Mouse (Mus musculus) hindbrain, embryonic 12.5 days (tissue): ENCODE data around the gene Kdm5c. TPM values are rescaled to one million over a fixed set of nuclear protein-coding genes. Genes with fewer than 3 reads are reported as not detected.

ENCODE experiments used
- ATAC-seq: fragments of 200-750 bp; cut with Nextera tagmentation; 2 replicates; pipeline ENCODE4 v1.8.0; 2017; ENCODE audit warnings: moderate TSS enrichment; ENCODE audit not compliant: low FRiP score
- H3K27ac ChIP-seq: fragments of 300-500 bp; sonication (generic); 2 replicates; pipeline ENCODE4 v1.5.1; 2016; ENCODE audit warnings: mild to moderate bottlenecking
- H3K27me3 ChIP-seq: fragments of 300-500 bp; sonication (generic); 2 replicates; pipeline ENCODE4 v1.6.1; 2016; ENCODE audit warnings: mild to moderate bottlenecking
- H3K36me3 ChIP-seq: fragments of 300-500 bp; sonication (generic); 2 replicates; pipeline ENCODE4 v1.6.1; 2016; ENCODE audit warnings: mild to moderate bottlenecking
- H3K4me1 ChIP-seq: fragments of 300-500 bp; sonication (generic); 2 replicates; pipeline ENCODE4 v1.6.1; 2016
- H3K4me2 ChIP-seq: fragments of 300-500 bp; sonication (generic); replicated peaks from 2 replicates; pipeline ENCODE4 v1.6.1; 2016; ENCODE audit warnings: mild to moderate bottlenecking
- H3K4me3 ChIP-seq: fragments of 300-500 bp; sonication (generic); 2 replicates; pipeline ENCODE4 v1.5.1; 2016; ENCODE audit warnings: mild to moderate bottlenecking
- H3K9ac ChIP-seq: fragments of 300-500 bp; sonication (generic); 2 replicates; pipeline ENCODE4 v1.6.1; 2016; ENCODE audit warnings: mild to moderate bottlenecking, moderate library complexity
- H3K9me3 ChIP-seq: fragments of 300-500 bp; sonication (generic); replicated peaks from 2 replicates; pipeline ENCODE4 v1.6.1; 2016; ENCODE audit warnings: mild to moderate bottlenecking
- WGBS: fragments of 180-500 bp; shearing (Covaris S2); methylation state at CpG from one replicate; pipeline ENCODE4 v1.1.7; 2016; 5-methylcytosine and 5-hydroxymethylcytosine counted together
- polyA plus RNA-seq: library from polyadenylated mRNA; unstranded; fragments of >200 nt; fragmentation: Nextera tagmentation; extraction: Ambion mirVana; gene quantifications from 2 replicates; pipeline ENCODE4 v1.2.1, GENCODE M21; 2016

Gene Kdm5c
- polyA plus RNA-seq, 1 experiment from 2014 or later, result 58.3 TPM

- H3K9ac ChIP-seq, result no peak overlapping the region
- peaks cover 29% of the 10 kb centered on the region for H3K27me3 ChIP-seq
- no peaks in the 10 kb centered on the region for H3K36me3 ChIP-seq
- H3K4me1 ChIP-seq, result no peaks in the 10 kb centered on the region
- H3K9me3 ChIP-seq, result no peaks in the 10 kb centered on the region
- no peak overlapping the region for H3K27ac ChIP-seq
- ATAC-seq, result no peak
- 71% methylated on average over 2 of the region's 2 CpGs for WGBS
- H3K4me3 ChIP-seq, result no peak overlapping the region
- H3K4me2 ChIP-seq, result no peak overlapping the region
Observed at GRCm38 (mm10) chrX:152307942-152308341, 75.1 kb downstream of the Kdm5c start.

DNA sequence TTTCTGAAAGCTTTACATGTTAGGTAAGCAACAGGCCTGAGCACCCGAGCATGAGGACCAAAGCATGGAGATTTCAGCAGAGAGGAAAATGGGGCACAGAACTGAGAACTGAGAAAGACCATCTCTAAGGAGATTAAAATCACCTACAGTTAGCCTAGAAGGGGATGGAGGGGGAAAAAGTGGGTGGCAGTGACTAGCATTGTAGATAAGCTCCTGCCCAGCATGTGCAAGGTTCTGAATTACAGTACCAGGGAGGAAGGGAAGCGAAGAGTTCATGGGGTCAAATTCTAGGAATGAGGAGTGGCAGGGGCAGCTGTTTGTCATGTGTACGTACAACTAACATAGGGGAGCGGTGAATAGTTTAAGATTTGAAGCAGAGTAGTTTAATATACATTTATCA, 87.7 kb downstream of the Kdm5c start:
- no peaks in the 10 kb centered on the region for H3K4me1 ChIP-seq
- WGBS, result 83% methylated on average over 4 of the region's 4 CpGs
- no peak for ATAC-seq
- H3K4me3 ChIP-seq, result no peak overlapping the region
- H3K36me3 ChIP-seq, result no peaks in the 10 kb centered on the region
- no peak overlapping the region for H3K27ac ChIP-seq
- no peak overlapping the region for H3K9ac ChIP-seq
- no peak overlapping the region for H3K4me2 ChIP-seq
- H3K9me3 ChIP-seq, result no peaks in the 10 kb centered on the region
- H3K27me3 ChIP-seq, result peaks cover 34% of the 10 kb centered on the region

- 0 out of 2 replicates have a peak, but pooled peaks cover 2% of the 10 kb centered on the region for H3K4me1 ChIP-seq
- WGBS, result 54% methylated on average over 2 of the region's 2 CpGs
- no peak for ATAC-seq
- no peak overlapping the region for H3K4me3 ChIP-seq
- no peak overlapping the region for H3K9ac ChIP-seq
- H3K27ac ChIP-seq, result no peak overlapping the region
- H3K9me3 ChIP-seq, result no peaks in the 10 kb centered on the region
- H3K4me2 ChIP-seq, result no peak overlapping the region
- peaks cover 47% of the 10 kb centered on the region for H3K27me3 ChIP-seq
- no peaks in the 10 kb centered on the region for H3K36me3 ChIP-seq
Observed at GRCm38 (mm10) chrX:152322776-152323175, 90.0 kb downstream of the Kdm5c start.

- Histone ChIP-seq H3K27me3 (peaks cover 55% of the 10 kb centered on the region), H3K27ac (no peak overlapping the region), H3K9ac (no peak overlapping the region), H3K36me3 (no peaks in the 10 kb centered on the region), H3K9me3 (no peaks in the 10 kb centered on the region), H3K4me2 (no peak overlapping the region), H3K4me1 (0 out of 2 replicates have a peak, but pooled peaks cover 2% of the 10 kb centered on the region), H3K4me3 (no peak overlapping the region)
- no peak for ATAC-seq
- WGBS, result 89% methylated on average over 1 of the region's 1 CpGs
Observed at GRCm38 (mm10) chrX:152323584-152323983, 90.8 kb downstream of the Kdm5c start.

Other genes with a start within 250 kb of the Kdm5c start
- 143 and 151 TPM in 2 replicates for gene Hsd17b10, start 231.2 kb upstream of the Kdm5c start, polyA plus RNA-seq
- 3.1 and 6.9 TPM in 2 replicates for gene Ribc1, start 216.7 kb upstream of the Kdm5c start, polyA plus RNA-seq
- gene Smc1a, start 216.6 kb upstream of the Kdm5c start, polyA plus RNA-seq, result 105 and 112 TPM in 2 replicates
- gene Iqsec2, start 88.8 kb upstream of the Kdm5c start, polyA plus RNA-seq, result 2.4 and 3.1 TPM in 2 replicates
- gene Kantr, start 94.5 kb downstream of the Kdm5c start, polyA plus RNA-seq, result 21.3 and 22.2 TPM in 2 replicates
- 46.4 and 47.5 TPM in 2 replicates for gene Tspyl2, start 109.4 kb downstream of the Kdm5c start, polyA plus RNA-seq
- 7.7 and 8.2 TPM in 2 replicates for gene Gpr173, start 135.7 kb downstream of the Kdm5c start, polyA plus RNA-seq